Mouse (Mus musculus): ENCODE results near the gene Frmd3. TPM values are rescaled to one million over a fixed set of nuclear protein-coding genes. Genes with fewer than 3 reads are reported as not detected.

The Frmd3 gene
- 3.9 and 4.4 TPM in 2 replicates for polyA plus RNA-seq (2014; fragmentation: Nextera tagmentation; extraction: Ambion mirVana)

GRCm38 (mm10) chr4:74013211-74014047 lies at the start of gene Frmd3:
Frmd3 (plus strand) TSS chr4:74013442.
- H3K9me3 ChIP-seq (ENCODE audit: control insufficient read depth, low read length): no peaks in the 10 kb centered on the region
- ATAC-seq (ENCODE audit: low FRiP score) (peak; percentile 96), DNase-seq (ENCODE audit: low spot score) (peak; percentile 80)
- peak within 1 kb of the TSS; percentile 37 for H3K27ac ChIP-seq (ENCODE audit: low read depth, low read length)
- WGBS: 1% methylated on average over 55 of the region's 56 CpGs
- no peaks in the 10 kb centered on the region for H3K4me1 ChIP-seq (replicated peaks; ENCODE audit: control insufficient read depth, insufficient read depth, low read length)
- no peaks in the 10 kb centered on the region for H3K36me3 ChIP-seq (ENCODE audit: control insufficient read depth, insufficient read depth, low read length)
- H3K4me3 ChIP-seq (ENCODE audit: low read depth, low read length): peak within 1 kb of the TSS; percentile 51
- peak within 1 kb of the TSS; percentile 4 for H3K9ac ChIP-seq (ENCODE audit: low read depth, low read length)
- H3K4me2 ChIP-seq (replicated peaks; ENCODE audit: low read depth, low read length): peak within 1 kb of the TSS; percentile 88
- no peaks in the 10 kb centered on the region for H3K27me3 ChIP-seq (ENCODE audit: control insufficient read depth, insufficient read depth, low read length)

GRCm38 (mm10) chr4:73980454-73980853 lies 32.8 kb upstream of the Frmd3 start:
- H3K27me3 ChIP-seq (ENCODE audit: control insufficient read depth, insufficient read depth, low read length): no peaks in the 10 kb centered on the region
- H3K4me2 ChIP-seq (replicated peaks; ENCODE audit: low read depth, low read length): no peak overlapping the region
- no peaks in the 10 kb centered on the region for H3K36me3 ChIP-seq (ENCODE audit: control insufficient read depth, insufficient read depth, low read length)
- no peaks in the 10 kb centered on the region for H3K9me3 ChIP-seq (ENCODE audit: control insufficient read depth, low read length)
- DNase-seq (ENCODE audit: low spot score): no peak
- ATAC-seq (ENCODE audit: low FRiP score): no peak
- H3K27ac ChIP-seq (ENCODE audit: low read depth, low read length): no peak overlapping the region
- no peak overlapping the region for H3K4me3 ChIP-seq (ENCODE audit: low read depth, low read length)
- H3K4me1 ChIP-seq (replicated peaks; ENCODE audit: control insufficient read depth, insufficient read depth, low read length): no peaks in the 10 kb centered on the region
- no peak overlapping the region for H3K9ac ChIP-seq (ENCODE audit: low read depth, low read length)
- 83% methylated on average over 3 of the region's 3 CpGs for WGBS

- Histone ChIP-seq H3K9me3 (ENCODE audit: control insufficient read depth, low read length) (no peaks in the 10 kb centered on the region), H3K4me2 (replicated peaks; ENCODE audit: low read depth, low read length) (no peak overlapping the region), H3K27me3 (ENCODE audit: control insufficient read depth, insufficient read depth, low read length) (no peaks in the 10 kb centered on the region), H3K9ac (ENCODE audit: low read depth, low read length) (no peak overlapping the region), H3K27ac (ENCODE audit: low read depth, low read length) (no peak overlapping the region), H3K4me1 (replicated peaks; ENCODE audit: control insufficient read depth, insufficient read depth, low read length) (no peaks in the 10 kb centered on the region), H3K4me3 (ENCODE audit: low read depth, low read length) (no peak overlapping the region), H3K36me3 (ENCODE audit: control insufficient read depth, insufficient read depth, low read length) (no peaks in the 10 kb centered on the region)
- 47% methylated on average over 3 of the region's 3 CpGs for WGBS
- peak; percentile 4 for DNase-seq (ENCODE audit: low spot score)
- no peak for ATAC-seq (ENCODE audit: low FRiP score)
Observed at GRCm38 (mm10) chr4:74012277-74012676, 965 bp upstream of the Frmd3 start.

- WGBS: 41% methylated on average over 4 of the region's 4 CpGs
- peak; percentile 17 for DNase-seq (ENCODE audit: low spot score)
Observed at GRCm38 (mm10) chr4:74012700-74013099, 542 bp upstream of the Frmd3 start.

GRCm38 (mm10) chr4:74014048-74014500 lies 832 bp downstream of the Frmd3 start:
- WGBS: 10% methylated on average over 11 of the region's 11 CpGs

More at GRCm38 (mm10) chr4:74012700-74013099, 542 bp upstream of the Frmd3 start:
- no peak overlapping the region for H3K27ac ChIP-seq (ENCODE audit: low read depth, low read length)
- no peak overlapping the region; the same call in 1 of the 2 replicates for H3K9ac ChIP-seq (ENCODE audit: low read depth, low read length)
- peak overlapping the region; percentile 51; the same call in 1 of the 2 replicates for H3K4me3 ChIP-seq (ENCODE audit: low read depth, low read length)
- no peaks in the 10 kb centered on the region for H3K27me3 ChIP-seq (ENCODE audit: control insufficient read depth, insufficient read depth, low read length)
- peak overlapping the region; percentile 88 for H3K4me2 ChIP-seq (replicated peaks; ENCODE audit: low read depth, low read length)
- H3K4me1 ChIP-seq (replicated peaks; ENCODE audit: control insufficient read depth, insufficient read depth, low read length): no peaks in the 10 kb centered on the region
- no peaks in the 10 kb centered on the region for H3K9me3 ChIP-seq (ENCODE audit: control insufficient read depth, low read length)
- 0 out of 2 replicates have a peak, but pooled peaks have one; percentile 22 for ATAC-seq (ENCODE audit: low FRiP score)
- no peaks in the 10 kb centered on the region for H3K36me3 ChIP-seq (ENCODE audit: control insufficient read depth, insufficient read depth, low read length)

GRCm38 (mm10) chr4:74020084-74020483 lies 6.8 kb downstream of the Frmd3 start:
- Histone ChIP-seq H3K4me1 (replicated peaks; ENCODE audit: control insufficient read depth, insufficient read depth, low read length) (no peaks in the 10 kb centered on the region), H3K36me3 (ENCODE audit: control insufficient read depth, insufficient read depth, low read length) (no peaks in the 10 kb centered on the region), H3K27ac (ENCODE audit: low read depth, low read length) (no peak overlapping the region), H3K27me3 (ENCODE audit: control insufficient read depth, insufficient read depth, low read length) (no peaks in the 10 kb centered on the region), H3K4me2 (replicated peaks; ENCODE audit: low read depth, low read length) (no peak overlapping the region), H3K4me3 (ENCODE audit: low read depth, low read length) (no peak overlapping the region), H3K9me3 (ENCODE audit: control insufficient read depth, low read length) (no peaks in the 10 kb centered on the region), H3K9ac (ENCODE audit: low read depth, low read length) (no peak overlapping the region)
- WGBS: 78% methylated on average over 2 of the region's 2 CpGs
- ATAC-seq (ENCODE audit: low FRiP score): no peak
- DNase-seq (ENCODE audit: low spot score): no peak

More at GRCm38 (mm10) chr4:74014048-74014500, 832 bp downstream of the Frmd3 start:
- Histone ChIP-seq H3K27ac (ENCODE audit: low read depth, low read length) (no peak overlapping the region), H3K36me3 (ENCODE audit: control insufficient read depth, insufficient read depth, low read length) (no peaks in the 10 kb centered on the region), H3K4me2 (replicated peaks; ENCODE audit: low read depth, low read length) (peak overlapping the region; percentile 88), H3K4me3 (ENCODE audit: low read depth, low read length) (peak overlapping the region; percentile 51), H3K27me3 (ENCODE audit: control insufficient read depth, insufficient read depth, low read length) (no peaks in the 10 kb centered on the region), H3K9me3 (ENCODE audit: control insufficient read depth, low read length) (no peaks in the 10 kb centered on the region), H3K4me1 (replicated peaks; ENCODE audit: control insufficient read depth, insufficient read depth, low read length) (no peaks in the 10 kb centered on the region), H3K9ac (ENCODE audit: low read depth, low read length) (peak overlapping the region; percentile 4)
- DNase-seq (ENCODE audit: low spot score) (no peak), ATAC-seq (ENCODE audit: low FRiP score) (peak; percentile 50)

- Histone ChIP-seq H3K9ac (ENCODE audit: low read depth, low read length) (no peak overlapping the region), H3K4me3 (ENCODE audit: low read depth, low read length) (no peak overlapping the region), H3K9me3 (ENCODE audit: control insufficient read depth, low read length) (no peaks in the 10 kb centered on the region), H3K4me2 (replicated peaks; ENCODE audit: low read depth, low read length) (no peak overlapping the region), H3K27ac (ENCODE audit: low read depth, low read length) (no peak overlapping the region), H3K36me3 (ENCODE audit: control insufficient read depth, insufficient read depth, low read length) (no peaks in the 10 kb centered on the region), H3K4me1 (replicated peaks; ENCODE audit: control insufficient read depth, insufficient read depth, low read length) (no peaks in the 10 kb centered on the region), H3K27me3 (ENCODE audit: control insufficient read depth, insufficient read depth, low read length) (no peaks in the 10 kb centered on the region)
- ATAC-seq (ENCODE audit: low FRiP score) (no peak), DNase-seq (ENCODE audit: low spot score) (no peak)
Observed at GRCm38 (mm10) chr4:74043226-74043625, 30.0 kb downstream of the Frmd3 start.

- no peak overlapping the region for H3K4me2 ChIP-seq (replicated peaks; ENCODE audit: low read depth, low read length)
- no peaks in the 10 kb centered on the region for H3K9me3 ChIP-seq (ENCODE audit: control insufficient read depth, low read length)
- H3K4me3 ChIP-seq (ENCODE audit: low read depth, low read length): no peak overlapping the region
- H3K27ac ChIP-seq (ENCODE audit: low read depth, low read length): no peak overlapping the region
- H3K4me1 ChIP-seq (replicated peaks; ENCODE audit: control insufficient read depth, insufficient read depth, low read length): no peaks in the 10 kb centered on the region
- 70% methylated on average over 1 of the region's 1 CpGs for WGBS
- DNase-seq (ENCODE audit: low spot score): no peak
- no peak for ATAC-seq (ENCODE audit: low FRiP score)
- H3K9ac ChIP-seq (ENCODE audit: low read depth, low read length): no peak overlapping the region
- no peaks in the 10 kb centered on the region for H3K36me3 ChIP-seq (ENCODE audit: control insufficient read depth, insufficient read depth, low read length)
- H3K27me3 ChIP-seq (ENCODE audit: control insufficient read depth, insufficient read depth, low read length): no peaks in the 10 kb centered on the region
Observed at GRCm38 (mm10) chr4:74051692-74052091, 38.5 kb downstream of the Frmd3 start.

- Histone ChIP-seq H3K4me1 (replicated peaks; ENCODE audit: control insufficient read depth, insufficient read depth, low read length) (no peaks in the 10 kb centered on the region), H3K9me3 (ENCODE audit: control insufficient read depth, low read length) (no peaks in the 10 kb centered on the region), H3K27ac (ENCODE audit: low read depth, low read length) (no peak overlapping the region), H3K9ac (ENCODE audit: low read depth, low read length) (no peak overlapping the region), H3K4me3 (ENCODE audit: low read depth, low read length) (no peak overlapping the region), H3K4me2 (replicated peaks; ENCODE audit: low read depth, low read length) (no peak overlapping the region), H3K27me3 (ENCODE audit: control insufficient read depth, insufficient read depth, low read length) (no peaks in the 10 kb centered on the region), H3K36me3 (ENCODE audit: control insufficient read depth, insufficient read depth, low read length) (no peaks in the 10 kb centered on the region)
- 63% methylated on average over 2 of the region's 2 CpGs for WGBS
- no peak for DNase-seq (ENCODE audit: low spot score)
- ATAC-seq (ENCODE audit: low FRiP score): no peak
Observed at GRCm38 (mm10) chr4:74076727-74077126, 63.5 kb downstream of the Frmd3 start.

All from hindbrain, embryonic 11.5 days (tissue).